Mouse (Mus musculus) thymus, postnatal 4 days (tissue): ENCODE results near the gene Dnm3.

Experiments used
- DNase-seq: peaks from one replicate; pipeline ENCODE4 v3.0.0; 2021

Dnm3 gene

GRCm38 (mm10) chr1:162053186-162053585 is 424.6 kb downstream of the Dnm3 start:
- DNase-seq: no peak

GRCm38 (mm10) chr1:162052755-162053154 is 425.1 kb downstream of the Dnm3 start:
- DNase-seq: no peak

DNA sequence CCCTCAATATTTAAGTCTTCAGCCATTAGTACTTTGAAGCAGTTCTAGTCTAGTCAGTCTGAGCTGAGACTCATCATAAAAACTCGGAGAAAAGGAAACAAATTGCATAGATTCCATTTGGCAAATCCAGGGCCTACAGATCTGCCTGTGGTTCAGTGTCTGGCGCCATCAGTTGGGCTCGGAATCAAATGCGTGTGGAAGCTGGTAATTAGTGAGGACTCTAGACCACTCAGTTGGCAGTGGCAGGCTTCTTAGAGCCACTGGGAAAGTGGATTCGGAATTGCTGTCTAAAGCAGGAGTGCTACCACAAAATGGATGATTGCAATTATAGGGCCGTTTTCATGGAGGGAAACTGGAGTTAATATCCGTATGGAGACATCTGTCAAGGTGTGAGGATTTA is 425.7 kb downstream of the Dnm3 start:
- DNase-seq: no peak

DNA sequence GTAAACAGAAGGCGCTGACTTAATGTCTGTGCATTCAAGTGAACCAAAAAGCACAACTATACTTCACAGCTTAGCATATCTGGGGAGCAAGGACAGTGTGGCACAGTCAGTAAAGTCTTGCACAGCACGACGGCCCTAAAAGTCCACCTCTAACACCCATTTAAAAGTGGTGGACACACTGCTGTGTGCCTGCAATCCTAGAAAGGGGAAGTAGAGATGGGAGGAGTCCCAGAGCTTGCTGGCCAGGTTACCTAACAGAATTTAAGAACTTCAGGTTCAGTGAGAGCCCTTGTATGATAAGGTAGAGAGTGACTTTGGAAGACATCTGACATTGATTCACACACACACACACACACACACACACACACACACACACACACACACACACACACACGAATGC is 426.1 kb downstream of the Dnm3 start:
- DNase-seq: no peak

DNA sequence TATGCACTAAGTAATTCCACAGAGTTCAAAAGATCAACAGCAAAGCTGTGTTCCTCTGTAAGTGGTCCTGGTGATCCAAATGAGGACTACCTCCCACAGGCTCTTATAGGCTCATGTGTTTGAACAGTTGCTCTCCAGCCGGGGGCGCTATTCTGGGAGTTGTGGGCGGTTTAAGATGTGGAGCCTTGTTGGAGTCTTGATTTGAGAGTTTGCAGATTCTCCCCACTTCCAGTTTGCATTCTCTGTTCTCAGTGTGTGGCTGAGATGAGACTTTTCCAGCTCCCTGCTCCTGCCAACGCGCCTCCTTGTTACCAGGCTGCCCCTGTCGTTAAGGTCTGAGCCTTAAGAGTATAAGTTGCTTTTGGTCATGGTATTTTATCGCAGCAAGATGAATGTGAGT is 430.2 kb downstream of the Dnm3 start:
- peak; percentile 15 for DNase-seq

DNA sequence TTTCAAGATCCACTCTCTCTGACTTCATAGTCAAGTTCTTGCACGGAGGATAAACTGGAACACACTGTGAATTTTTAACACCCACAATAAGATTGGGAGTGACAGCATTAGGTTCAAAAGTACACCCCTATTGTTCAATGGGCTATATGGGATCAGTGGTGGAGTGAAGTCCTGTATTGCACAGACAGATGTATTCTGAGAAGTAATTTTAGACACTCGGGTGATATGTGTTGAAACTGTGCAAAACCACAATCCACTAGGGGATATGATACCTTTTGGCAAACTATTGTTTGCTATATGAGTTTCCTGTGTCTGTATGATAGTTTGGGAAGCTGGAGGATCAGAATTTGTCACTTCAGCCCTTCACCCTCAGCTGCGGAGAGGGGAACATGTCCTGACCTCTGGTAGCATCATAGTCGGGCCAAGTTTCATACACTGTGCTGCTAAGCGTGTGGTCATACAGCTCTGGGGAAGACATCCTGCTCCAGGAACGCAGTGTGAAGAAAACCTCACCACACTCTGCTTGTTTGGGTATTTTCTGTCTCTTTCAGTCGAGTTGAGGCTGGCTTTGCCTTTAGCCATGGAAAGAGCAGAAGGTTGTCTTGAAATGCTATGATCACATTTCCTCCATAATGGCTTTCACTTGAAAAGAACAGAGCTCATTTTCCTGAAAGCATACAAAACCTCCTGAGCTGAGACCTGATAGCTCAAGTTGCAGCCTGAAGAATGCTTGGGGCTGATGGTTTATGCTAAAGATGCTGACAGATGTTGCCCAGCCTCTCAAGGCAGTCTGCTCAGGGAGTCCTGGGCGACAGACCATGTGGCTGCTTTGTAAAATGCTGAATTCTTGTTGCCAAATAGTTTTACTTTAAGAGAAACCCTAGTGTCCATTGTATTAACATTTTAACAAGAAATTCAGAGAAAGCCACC is 433.8 kb downstream of the Dnm3 start:
- no peak for DNase-seq

- DNase-seq: no peak
Measured at GRCm38 (mm10) chr1:162043216-162043615, 434.6 kb downstream of the Dnm3 start.

DNA sequence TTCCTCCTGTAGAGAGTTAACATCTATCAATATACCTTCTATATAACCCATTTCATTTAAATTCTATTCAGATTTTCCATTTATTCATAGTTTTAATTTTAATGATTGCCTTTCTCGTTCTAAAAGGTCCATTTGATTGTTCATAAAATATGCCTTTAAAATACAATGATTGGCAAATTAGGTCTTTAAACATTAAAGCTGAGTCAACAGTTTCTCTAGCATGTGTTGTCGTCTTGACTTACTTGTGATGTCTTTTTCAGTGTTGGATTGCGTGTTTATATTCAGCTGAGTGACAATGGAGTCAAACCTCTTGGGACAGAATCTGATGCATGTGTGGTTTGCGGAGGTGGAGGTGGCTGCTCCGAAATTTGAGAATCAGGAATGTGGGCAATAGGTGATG is 435.4 kb downstream of the Dnm3 start:
- DNase-seq: no peak

- no peak for DNase-seq
Measured at GRCm38 (mm10) chr1:162040490-162041274, 437.2 kb downstream of the Dnm3 start.

DNA sequence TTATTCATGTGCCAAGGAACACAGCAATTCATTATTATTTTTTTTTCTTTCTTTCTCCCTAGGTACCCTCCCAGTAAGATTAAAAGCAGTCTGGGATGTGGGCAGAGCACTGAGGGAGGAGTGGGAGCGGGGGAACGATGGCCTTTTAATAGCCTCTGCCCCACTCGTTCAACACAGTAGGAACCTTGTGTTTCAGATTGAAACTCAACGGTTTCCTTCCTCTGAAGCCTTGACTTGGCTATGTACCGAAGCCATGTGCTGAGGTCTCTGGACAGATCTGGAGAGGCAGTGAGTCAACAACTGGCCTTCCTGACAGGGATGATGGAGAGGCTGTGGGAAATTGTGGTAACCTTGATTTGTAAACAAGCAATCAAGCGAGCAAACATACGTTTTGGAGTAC is 438.0 kb downstream of the Dnm3 start:
- DNase-seq: no peak

DNA sequence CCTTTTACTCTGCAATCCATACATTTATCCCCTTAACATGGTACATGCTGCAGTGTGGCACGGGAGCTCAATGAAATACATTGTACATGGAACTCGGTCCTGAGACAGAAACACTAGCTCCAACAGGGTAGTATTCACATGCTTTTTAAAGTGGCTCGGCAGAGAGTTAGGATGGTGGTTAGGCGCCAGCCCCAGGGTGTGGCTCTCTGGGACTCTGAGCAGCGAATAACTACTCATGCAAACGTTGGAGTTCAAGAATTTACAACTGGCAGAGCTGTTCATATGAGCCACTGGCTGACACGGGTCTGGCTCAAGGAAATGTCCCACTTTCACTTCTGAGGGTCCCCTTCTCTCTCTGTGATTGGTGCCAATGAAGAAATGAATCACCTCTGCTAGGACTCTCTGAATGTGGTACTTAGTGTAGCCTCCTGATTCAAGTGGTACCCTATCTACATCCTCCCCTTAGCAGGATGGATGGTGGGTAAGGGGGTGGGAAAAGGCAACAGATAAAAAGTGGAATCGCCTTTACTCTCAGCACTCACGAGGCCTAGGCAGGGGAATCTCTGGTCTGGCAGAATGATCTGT is 438.7 kb downstream of the Dnm3 start:
- DNase-seq: no peak

DNA sequence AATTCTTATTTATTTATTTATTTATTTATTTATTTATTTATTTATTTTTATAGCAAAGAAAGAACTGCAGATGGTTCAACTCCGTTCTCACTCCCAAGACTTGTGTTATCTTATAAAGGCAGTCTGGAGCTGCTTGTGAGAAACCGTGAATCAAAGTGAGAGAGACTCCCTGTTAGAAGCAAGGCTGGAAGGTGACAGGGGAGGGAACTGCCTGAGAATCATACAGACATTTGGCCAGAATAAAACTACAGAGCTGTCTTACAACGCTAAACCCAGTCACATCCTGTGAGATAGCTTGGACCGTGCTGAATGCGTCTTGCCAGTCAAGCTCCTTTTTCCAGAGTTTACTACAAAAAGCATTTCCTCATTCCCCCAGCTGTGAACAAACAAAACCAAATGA is 439.4 kb downstream of the Dnm3 start:
- DNase-seq: no peak

- no peak for DNase-seq
Measured at GRCm38 (mm10) chr1:162037968-162038421, 439.8 kb downstream of the Dnm3 start.

DNA sequence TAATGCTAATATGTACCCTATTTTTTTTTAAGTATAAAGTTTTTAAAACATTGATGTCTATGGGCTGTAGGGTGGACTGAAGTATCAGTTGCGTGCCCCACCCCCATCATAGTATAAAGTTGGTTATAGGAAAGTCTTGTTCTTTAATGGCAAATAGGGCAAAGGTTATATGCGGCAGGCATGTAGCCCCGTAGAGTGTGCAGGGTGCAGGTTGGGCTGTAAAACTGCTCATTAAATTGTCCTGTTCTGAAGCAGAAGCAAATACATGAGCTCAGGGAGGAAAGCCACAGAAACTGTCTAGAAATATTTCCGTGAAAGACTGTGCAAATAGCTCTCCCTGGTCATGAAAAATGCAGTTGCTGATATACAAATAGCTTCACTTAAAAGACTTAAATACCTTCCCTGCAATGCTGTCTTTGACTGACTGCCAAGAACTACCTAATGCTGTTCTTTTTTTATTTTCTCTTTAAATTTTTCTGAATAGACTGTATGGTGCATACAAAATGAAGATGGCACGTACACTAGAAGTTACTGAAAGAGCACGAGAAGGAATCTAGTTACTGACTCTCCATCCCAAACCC is 440.6 kb downstream of the Dnm3 start:
- DNase-seq: no peak

DNA sequence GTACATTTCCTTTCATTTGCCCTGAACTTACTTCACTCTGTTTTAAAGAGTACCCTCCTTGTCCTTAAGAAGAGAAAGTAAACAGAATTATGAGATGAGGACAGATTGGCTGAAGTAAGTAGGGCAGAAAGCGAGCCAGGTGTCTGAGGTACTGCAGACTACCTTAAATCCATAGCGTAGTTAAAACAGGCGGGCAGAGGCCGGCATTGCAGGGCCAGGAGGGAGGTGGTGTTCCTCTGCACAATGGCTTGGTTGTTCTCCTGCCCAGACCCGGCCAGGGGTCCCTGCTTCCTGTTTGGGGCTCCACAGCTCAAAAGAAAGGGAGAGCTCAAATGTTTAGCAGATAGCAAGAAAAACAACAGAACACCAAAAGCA is 441.4 kb downstream of the Dnm3 start:
- DNase-seq: peak; percentile 28

DNA sequence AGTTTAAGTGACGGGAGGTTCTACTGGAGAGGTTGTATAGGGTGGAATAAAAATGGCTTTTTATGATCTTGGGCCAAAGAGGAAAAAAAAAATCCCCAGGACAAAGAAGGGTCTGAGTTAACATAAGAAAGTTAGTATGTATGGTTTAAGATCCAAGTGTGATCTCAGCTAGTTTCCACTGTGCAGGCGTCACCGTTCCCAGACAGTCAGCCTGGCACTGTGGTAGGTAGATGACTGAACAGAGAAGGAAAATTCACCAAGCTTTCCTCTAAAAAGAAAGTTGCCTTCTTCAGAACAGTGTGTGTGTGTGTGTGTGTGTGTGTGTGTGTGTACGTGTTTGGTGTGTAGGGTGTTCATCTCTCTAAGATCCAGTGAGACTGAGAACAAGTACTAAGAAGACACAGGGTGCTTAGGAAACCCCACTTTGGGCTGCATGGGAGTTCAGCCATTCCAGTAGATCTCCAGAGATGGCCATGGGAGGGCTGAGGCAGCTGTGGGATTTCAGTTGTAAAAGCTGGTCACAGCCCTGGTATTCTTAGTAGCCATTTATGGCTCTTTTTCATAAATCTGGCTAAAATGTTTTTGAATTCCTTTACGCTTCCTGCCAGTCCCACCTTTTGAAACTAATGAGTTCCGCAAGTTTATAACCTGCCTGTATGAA is 441.9 kb downstream of the Dnm3 start:
- DNase-seq: no peak

GRCm38 (mm10) chr1:162023681-162024270 is 454.1 kb downstream of the Dnm3 start:
- DNase-seq: no peak

DNA sequence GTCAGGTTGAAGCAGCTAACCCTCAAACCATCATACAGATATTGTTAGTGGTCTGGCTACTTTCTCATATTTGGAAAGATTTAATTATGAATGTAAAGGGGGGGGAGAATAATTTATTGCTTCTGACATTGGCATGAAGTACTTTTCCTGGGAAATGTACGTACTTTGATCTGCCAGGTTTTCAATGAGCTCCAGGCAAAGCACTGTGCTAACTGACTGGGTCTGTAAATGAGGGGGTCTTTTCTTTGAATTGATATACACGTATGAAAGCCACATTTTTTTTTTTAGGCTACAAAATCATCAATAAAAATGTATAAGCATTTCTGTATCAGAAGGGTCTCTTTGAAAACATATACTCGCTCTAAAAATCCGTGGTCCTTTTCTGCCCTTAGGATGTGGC is 457.1 kb downstream of the Dnm3 start:
- no peak for DNase-seq

DNA sequence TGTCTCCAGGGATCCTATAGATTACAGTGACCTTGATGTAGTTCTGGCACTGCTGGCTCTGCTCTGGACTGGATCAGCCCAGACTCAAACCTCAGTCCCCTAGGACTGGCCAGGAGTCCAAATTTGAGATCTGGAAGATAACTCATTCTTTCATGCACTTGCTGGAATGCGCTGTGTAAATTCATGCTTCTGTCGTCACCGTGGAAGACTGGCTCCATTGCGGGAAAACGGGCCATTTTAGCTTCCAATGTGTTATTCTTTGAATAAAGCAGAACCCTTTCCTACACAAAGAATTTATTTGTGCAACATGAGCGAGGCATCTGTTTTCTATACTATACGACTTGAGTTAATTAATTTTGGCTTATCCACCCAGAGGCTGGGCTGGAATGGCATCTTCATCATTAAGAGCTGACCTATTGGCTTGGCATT is 457.5 kb downstream of the Dnm3 start:
- DNase-seq: no peak

DNA sequence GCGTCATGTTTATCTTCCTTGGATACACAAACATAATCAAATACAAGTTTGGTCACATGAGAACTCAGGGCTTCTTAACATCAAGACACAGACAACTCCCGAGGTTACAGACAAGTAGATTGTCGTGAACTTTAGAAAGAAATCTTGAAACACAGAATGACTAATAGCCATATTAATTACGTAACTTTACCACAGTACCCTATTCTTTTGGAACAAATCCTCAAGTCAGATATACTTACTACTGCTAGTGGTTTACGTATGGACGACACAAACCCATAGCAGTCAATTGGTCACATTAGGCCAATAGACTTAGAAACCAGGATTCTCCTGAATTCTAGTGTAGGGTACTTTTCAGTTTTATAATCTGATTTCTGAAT is 459.2 kb downstream of the Dnm3 start:
- no peak for DNase-seq

DNA sequence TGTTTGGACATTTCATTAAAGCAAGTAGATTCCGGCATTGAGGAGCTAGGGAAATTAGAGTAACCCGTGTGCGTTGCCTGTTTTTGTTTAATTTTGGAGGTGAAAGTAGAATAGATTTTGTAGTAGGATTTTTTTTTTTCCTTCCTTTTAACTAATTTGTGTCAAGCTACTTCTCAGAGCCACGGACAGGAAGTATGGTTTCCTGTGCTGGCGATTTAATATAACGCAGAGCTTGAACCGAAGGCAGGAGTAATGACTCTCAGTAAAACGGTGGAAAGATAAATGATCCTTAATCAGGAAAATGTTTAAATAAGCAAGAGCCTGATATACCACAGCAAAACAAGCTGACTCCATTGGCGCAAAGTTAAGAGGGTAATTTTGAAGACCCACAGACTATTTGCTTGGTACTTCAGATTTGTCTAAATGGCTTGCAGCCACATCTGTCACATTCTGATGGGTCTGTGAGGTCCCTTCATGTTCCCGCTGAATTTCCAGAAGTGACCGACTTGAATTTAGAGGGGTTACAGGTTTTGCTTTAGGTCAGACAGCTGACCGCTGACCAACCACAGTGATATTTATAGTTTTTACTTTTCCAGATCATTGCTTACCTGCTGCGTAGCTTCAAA is 459.7 kb downstream of the Dnm3 start:
- DNase-seq: no peak

GRCm38 (mm10) chr1:162016982-162017381 is 460.9 kb downstream of the Dnm3 start:
- no peak for DNase-seq
